ENCODE assay signal across 24 mouse cellular contexts in genomic region chr4:21788903-21789302, GRCm38 (mm10). TPM values are rescaled to one million over a fixed set of nuclear protein-coding genes. Genes with fewer than 3 reads are reported as not detected.
DNase-seq lines count a peak whose midpoint lies in the region; ATAC-seq and TF ChIP-seq lines count a peak whose summit lies in the region.
"Had no signal": no experiment of that assay in that cellular context is flagged by ENCODE, and none has a peak within 500 bp of the region (broad histone marks: within the 10 kb centered on the region; RNA-seq: fewer than 3 reads in every experiment).

No protein-coding gene starts in this region.

- no peak overlapping the region for H3K9ac ChIP-seq in forebrain, embryonic 12.5 days
- H3K9ac ChIP-seq in forebrain, embryonic 14.5 days (ENCODE audit: low read length) = no peak overlapping the region
- H3K9ac ChIP-seq in liver, embryonic 13.5 days = no peak overlapping the region
- H3K9ac ChIP-seq in liver, postnatal 0 days (replicated peaks) = no peak overlapping the region
- no peak overlapping the region for H3K9ac ChIP-seq in liver, embryonic 15.5 days
- H3K9ac ChIP-seq: embryonic facial prominence, embryonic 12.5 days; forebrain, embryonic 15.5 days; forebrain, postnatal 0 days had no signal

- H3K36me3 ChIP-seq in forebrain, embryonic 12.5 days (replicated peaks) = peaks cover 47% of the 10 kb centered on the region
- peaks cover 39% of the 10 kb centered on the region for H3K36me3 ChIP-seq in forebrain, embryonic 14.5 days (ENCODE audit: control insufficient read depth, insufficient read depth, low read length)
- peaks cover 76% of the 10 kb centered on the region for H3K36me3 ChIP-seq in liver, embryonic 13.5 days
- H3K36me3 ChIP-seq in liver, postnatal 0 days (replicated peaks; ENCODE audit: insufficient read depth, low read length) = peaks cover 34% of the 10 kb centered on the region
- peaks cover 80% of the 10 kb centered on the region for H3K36me3 ChIP-seq in liver, embryonic 15.5 days (replicated peaks)

- no peaks in the 10 kb centered on the region for H3K27me3 ChIP-seq in forebrain, embryonic 12.5 days
- H3K27me3 ChIP-seq in forebrain, embryonic 14.5 days (replicated peaks; ENCODE audit: control insufficient read depth, insufficient read depth, low read length) = no peaks in the 10 kb centered on the region
- H3K27me3 ChIP-seq in liver, embryonic 13.5 days = no peaks in the 10 kb centered on the region
- H3K27me3 ChIP-seq in liver, postnatal 0 days (ENCODE audit: insufficient read depth, low read length) = no peaks in the 10 kb centered on the region
- H3K27me3 ChIP-seq in liver, embryonic 15.5 days = no peaks in the 10 kb centered on the region
- H3K27me3 ChIP-seq: CH12.LX; embryonic facial prominence, embryonic 12.5 days; forebrain, embryonic 15.5 days; Patski had no signal

- no peak for DNase-seq in forebrain, embryonic 14.5 days (ENCODE audit: low spot score)
- no peak for DNase-seq in liver, embryonic 13.5 days
- DNase-seq in liver, postnatal 0 days = no peak
- no peak for DNase-seq in thymus, postnatal 10 days (ENCODE audit: low spot score in 2 of 2)
- DNase-seq: adrenal gland, adult 8-10 months; adrenal gland, postnatal 14 days; adrenal gland, postnatal 36 days; B cell, adult 2 months; cerebellum, adult 11-12 months; cerebellum, adult 2 months; cerebellum, adult 9-10 months; cerebellum, postnatal 10 days; cerebellum, postnatal 25 days; forebrain, postnatal 0 days had no signal

- no peaks in the 10 kb centered on the region for H3K4me1 ChIP-seq in forebrain, embryonic 12.5 days
- H3K4me1 ChIP-seq in forebrain, embryonic 14.5 days (ENCODE audit: control insufficient read depth, insufficient read depth, low read length) = no peaks in the 10 kb centered on the region
- peaks cover 30% of the 10 kb centered on the region for H3K4me1 ChIP-seq in liver, embryonic 13.5 days (replicated peaks)
- H3K4me1 ChIP-seq in liver, postnatal 0 days (ENCODE audit: insufficient read depth) = no peaks in the 10 kb centered on the region
- peaks cover 17% of the 10 kb centered on the region for H3K4me1 ChIP-seq in liver, embryonic 15.5 days (replicated peaks)
- H3K4me1 ChIP-seq: embryonic facial prominence, embryonic 10.5 days; embryonic facial prominence, embryonic 12.5 days had no signal

- no peak overlapping the region for H3K4me3 ChIP-seq in forebrain, embryonic 12.5 days (replicated peaks)
- no peak overlapping the region for H3K4me3 ChIP-seq in forebrain, embryonic 14.5 days (ENCODE audit: low read depth, low read length)
- no peak overlapping the region for H3K4me3 ChIP-seq in liver, embryonic 13.5 days (replicated peaks)
- no peak overlapping the region for H3K4me3 ChIP-seq in liver, postnatal 0 days (ENCODE audit: low read depth, low read length)
- H3K4me3 ChIP-seq in liver, embryonic 15.5 days (replicated peaks) = no peak overlapping the region
- H3K4me3 ChIP-seq: embryonic facial prominence, embryonic 10.5 days; embryonic facial prominence, embryonic 12.5 days; forebrain, embryonic 15.5 days had no signal

- no peak for ATAC-seq in forebrain, embryonic 12.5 days (ENCODE audit: low FRiP score)
- no peak for ATAC-seq in forebrain, embryonic 14.5 days
- peak; percentile 77 for ATAC-seq in liver, embryonic 13.5 days (ENCODE audit: low read depth)
- no peak for ATAC-seq in liver, postnatal 0 days
- ATAC-seq in liver, embryonic 15.5 days (ENCODE audit: insufficient read depth) = peak; percentile 61; the same call in 1 of the 2 replicates
- ATAC-seq: activated CD4-positive, CD25-positive, alpha-beta regulatory T cell, adult 4 months; CD4-positive, CD25-positive, alpha-beta regulatory T cell, adult 4 months; forebrain, embryonic 15.5 days; forebrain, postnatal 0 days; Patski had no signal

- H3K4me2 ChIP-seq in forebrain, embryonic 12.5 days = no peak overlapping the region
- H3K4me2 ChIP-seq in forebrain, embryonic 14.5 days (ENCODE audit: low read length) = no peak overlapping the region
- no peak overlapping the region for H3K4me2 ChIP-seq in liver, embryonic 13.5 days
- H3K4me2 ChIP-seq in liver, postnatal 0 days (ENCODE audit: low read depth, low read length) = no peak overlapping the region
- H3K4me2 ChIP-seq in liver, embryonic 15.5 days = no peak overlapping the region
- H3K4me2 ChIP-seq: embryonic facial prominence, embryonic 12.5 days; forebrain, embryonic 15.5 days had no signal

- H3K27ac ChIP-seq in forebrain, embryonic 12.5 days = 0 out of 2 replicates have a peak overlapping the region, but pooled peaks have one; percentile 8
- no peak overlapping the region for H3K27ac ChIP-seq in forebrain, embryonic 14.5 days (ENCODE audit: low read depth, low read length)
- no peak overlapping the region for H3K27ac ChIP-seq in liver, embryonic 13.5 days
- no peak overlapping the region for H3K27ac ChIP-seq in liver, postnatal 0 days (ENCODE audit: low read depth)
- no peak overlapping the region for H3K27ac ChIP-seq in liver, embryonic 15.5 days (replicated peaks)
- H3K27ac ChIP-seq: embryonic facial prominence, embryonic 10.5 days; embryonic facial prominence, embryonic 12.5 days; forebrain, embryonic 15.5 days had no signal

- H3K9me3 ChIP-seq in forebrain, embryonic 12.5 days = 0 out of 2 replicates have a peak, but pooled peaks cover 3% of the 10 kb centered on the region
- no peaks in the 10 kb centered on the region for H3K9me3 ChIP-seq in forebrain, embryonic 14.5 days (replicated peaks; ENCODE audit: control insufficient read depth, low read length)
- H3K9me3 ChIP-seq in liver, embryonic 13.5 days (replicated peaks) = no peaks in the 10 kb centered on the region
- H3K9me3 ChIP-seq in liver, postnatal 0 days (ENCODE audit: low read length) = no peaks in the 10 kb centered on the region
- no peaks in the 10 kb centered on the region for H3K9me3 ChIP-seq in liver, embryonic 15.5 days (replicated peaks)
- H3K9me3 ChIP-seq: embryonic facial prominence, embryonic 10.5 days; embryonic facial prominence, embryonic 12.5 days; forebrain, embryonic 15.5 days; G1E had no signal

- TF ChIP-seq CTCF in liver, postnatal 0 days (IDR thresholded peaks at IDR 0.05; ENCODE audit: low read depth) = no peak

- WGBS in forebrain, embryonic 12.5 days = 80% methylated on average over 6 of the region's 6 CpGs
- 87% methylated on average over 6 of the region's 6 CpGs for WGBS in forebrain, embryonic 14.5 days
- WGBS in liver, embryonic 13.5 days (ENCODE audit: insufficient replicate concordance) = 69% methylated on average over 6 of the region's 6 CpGs
- 81% methylated on average over 6 of the region's 6 CpGs for WGBS in liver, postnatal 0 days (ENCODE audit: insufficient replicate concordance)
- WGBS in liver, embryonic 15.5 days (ENCODE audit: insufficient replicate concordance) = 66% methylated on average over 6 of the region's 6 CpGs

- TF ChIP-seq EP300 in liver, postnatal 0 days (IDR thresholded peaks at IDR 0.05; ENCODE audit: low read depth) = no peak

RNA-seq across cellular contexts. Expression of gene Tstd3, which starts 21.9 kb away (rescaled TPM):
- 21.7 and 23.5 TPM in 2 replicates for polyA plus RNA-seq in forebrain, embryonic 12.5 days (2016; fragmentation: Nextera tagmentation; extraction: Ambion mirVana)
- 16.5 and 17.1 TPM in 2 replicates for polyA plus RNA-seq in forebrain, embryonic 14.5 days (2014; fragmentation: Nextera tagmentation; extraction: Ambion mirVana)
- polyA plus RNA-seq in liver, embryonic 13.5 days (2015; fragmentation: Nextera tagmentation; extraction: Ambion mirVana) = 17.5 and 20.9 TPM in 2 replicates
- polyA plus RNA-seq in liver, postnatal 0 days (2015; fragmentation: Nextera tagmentation; extraction: Ambion mirVana) = 16.6 and 19.2 TPM in 2 replicates
- 13.2 and 13.5 TPM in 2 replicates for polyA plus RNA-seq in liver, embryonic 15.5 days (2015; fragmentation: Nextera tagmentation; extraction: Ambion mirVana)

RNA-seq across cellular contexts. Expression of gene Usp45, which starts 21.9 kb away (rescaled TPM):
- 12.9 and 13.4 TPM in 2 replicates for polyA plus RNA-seq in forebrain, embryonic 12.5 days (2016; fragmentation: Nextera tagmentation; extraction: Ambion mirVana)
- polyA plus RNA-seq in forebrain, embryonic 14.5 days (2014; fragmentation: Nextera tagmentation; extraction: Ambion mirVana) = 8.7 and 10.4 TPM in 2 replicates
- 13.6 and 18.7 TPM in 2 replicates for polyA plus RNA-seq in liver, embryonic 13.5 days (2015; fragmentation: Nextera tagmentation; extraction: Ambion mirVana)
- polyA plus RNA-seq in liver, postnatal 0 days (2015; fragmentation: Nextera tagmentation; extraction: Ambion mirVana) = 3.5 and 5.0 TPM in 2 replicates
- 12.1 TPM in 2 replicates for polyA plus RNA-seq in liver, embryonic 15.5 days (2015; fragmentation: Nextera tagmentation; extraction: Ambion mirVana)

RNA-seq across cellular contexts. Expression of gene Pnisr, which starts 58.5 kb away (rescaled TPM):
- polyA plus RNA-seq in forebrain, embryonic 12.5 days (2016; fragmentation: Nextera tagmentation; extraction: Ambion mirVana) = 235 and 243 TPM in 2 replicates
- polyA plus RNA-seq in forebrain, embryonic 14.5 days (2014; fragmentation: Nextera tagmentation; extraction: Ambion mirVana) = 123 and 157 TPM in 2 replicates
- 36.4 and 47.4 TPM in 2 replicates for polyA plus RNA-seq in liver, embryonic 13.5 days (2015; fragmentation: Nextera tagmentation; extraction: Ambion mirVana)
- polyA plus RNA-seq in liver, postnatal 0 days (2015; fragmentation: Nextera tagmentation; extraction: Ambion mirVana) = 22.0 and 27.9 TPM in 2 replicates
- 33.3 and 33.7 TPM in 2 replicates for polyA plus RNA-seq in liver, embryonic 15.5 days (2015; fragmentation: Nextera tagmentation; extraction: Ambion mirVana)

Comparison
In these comparisons a context has a peak if more than half of its experiments do, and no peak if none do; other contexts are left out.
1. ATAC-seq: peak in liver, embryonic 13.5 days (single experiment) and liver, embryonic 15.5 days (single experiment); none in forebrain, embryonic 12.5 days (single experiment), forebrain, embryonic 14.5 days (single experiment) and liver, postnatal 0 days (single experiment).